ENCODE assay signal across 32 mouse cellular contexts in genomic region chr1:52474291-52474690, GRCm38 (mm10).
"Had no signal": no experiment of that assay in that cellular context is flagged by ENCODE, and none has a peak within 500 bp of the region (broad histone marks: within the 10 kb centered on the region; RNA-seq: fewer than 3 reads in every experiment).

No protein-coding gene starts in this region.

- H3K4me1 ChIP-seq: limb, embryonic 15.5 days; liver, embryonic 12.5 days; liver, embryonic 13.5 days; liver, embryonic 15.5 days; lung, embryonic 15.5 days; midbrain, embryonic 15.5 days had no signal

- H3K4me2 ChIP-seq: limb, embryonic 12.5 days; limb, embryonic 13.5 days; limb, embryonic 15.5 days; liver, embryonic 12.5 days; liver, embryonic 13.5 days; liver, embryonic 15.5 days; lung, embryonic 14.5 days; lung, embryonic 15.5 days; midbrain, embryonic 11.5 days; midbrain, embryonic 12.5 days; midbrain, embryonic 13.5 days; midbrain, embryonic 15.5 days; neural tube, embryonic 12.5 days had no signal

- H3K9me3 ChIP-seq: limb, embryonic 10.5 days; limb, embryonic 12.5 days; limb, embryonic 13.5 days; limb, embryonic 15.5 days; liver, embryonic 12.5 days; liver, embryonic 13.5 days; liver, embryonic 15.5 days; megakaryocyte, embryonic 14.5 days; midbrain, embryonic 10.5 days; midbrain, embryonic 12.5 days; midbrain, embryonic 13.5 days; midbrain, embryonic 15.5 days; neural tube, embryonic 12.5 days had no signal

- H3K4me3 ChIP-seq: left cerebral cortex, adult 2 months; limb, embryonic 10.5 days; limb, embryonic 12.5 days; limb, embryonic 13.5 days; limb, embryonic 15.5 days; liver, embryonic 12.5 days; liver, embryonic 13.5 days; liver, embryonic 15.5 days; lung, embryonic 15.5 days; megakaryocyte, embryonic 14.5 days; midbrain, embryonic 10.5 days; midbrain, embryonic 12.5 days; midbrain, embryonic 13.5 days; midbrain, embryonic 15.5 days; myocyte; neural tube, embryonic 12.5 days had no signal

- DNase-seq: left cerebral cortex, postnatal 4 days; liver; liver, embryonic 13.5 days; liver, postnatal 0 days; lung, adult 18-20 months; lung, adult 2 months; lung, embryonic 14.5 days; lung, postnatal 10 days; lung, postnatal 14 days; lung, postnatal 36 days; lung, postnatal 4 days; midbrain, embryonic 14.5 days had no signal

- H3K36me3 ChIP-seq: midbrain, embryonic 10.5 days; midbrain, embryonic 12.5 days; midbrain, embryonic 15.5 days; neural tube, embryonic 12.5 days had no signal

- H3K27ac ChIP-seq: left cerebral cortex, adult 2 months; limb, embryonic 10.5 days; limb, embryonic 12.5 days; limb, embryonic 13.5 days; limb, embryonic 15.5 days; liver, embryonic 12.5 days; liver, embryonic 13.5 days; liver, embryonic 14.5 days; liver, embryonic 15.5 days; lung, embryonic 15.5 days; macrophage; midbrain, embryonic 10.5 days; midbrain, embryonic 12.5 days; midbrain, embryonic 13.5 days; midbrain, embryonic 15.5 days; neural tube, embryonic 12.5 days had no signal

- H3K9ac ChIP-seq: limb, embryonic 12.5 days; limb, embryonic 13.5 days; limb, embryonic 15.5 days; liver, embryonic 12.5 days; liver, embryonic 13.5 days; liver, embryonic 14.5 days; liver, embryonic 15.5 days; liver, postnatal 0 days; lung, embryonic 14.5 days; lung, embryonic 15.5 days; midbrain, embryonic 12.5 days; midbrain, embryonic 13.5 days; midbrain, embryonic 15.5 days; neural tube, embryonic 12.5 days had no signal

- H3K27me3 ChIP-seq: limb, embryonic 12.5 days; limb, embryonic 13.5 days; limb, embryonic 15.5 days; liver, embryonic 12.5 days; liver, embryonic 13.5 days; liver, embryonic 15.5 days; lung, embryonic 15.5 days; megakaryocyte, embryonic 14.5 days; midbrain, embryonic 12.5 days; midbrain, embryonic 13.5 days; midbrain, embryonic 15.5 days; neural tube, embryonic 12.5 days had no signal

- ATAC-seq: liver, embryonic 12.5 days; liver, postnatal 0 days; lung, postnatal 0 days; midbrain, embryonic 13.5 days; midbrain, embryonic 15.5 days; midbrain, embryonic 16.5 days had no signal
